Mouse (Mus musculus) myocyte (in vitro differentiated cells): ENCODE data around the gene Cacna2d4. TPM values are rescaled to one million over a fixed set of nuclear protein-coding genes. Genes with fewer than 3 reads are reported as not detected.
"Not testable (repeated sequence)": the region's sequence is repeated elsewhere in the genome, so short reads cannot be mapped to it uniquely, and the experiment has no call there.

Source experiments
- H3K27me3 ChIP-seq: one replicate; pipeline ENCODE4 v1.6.1; 2011; ENCODE audit not compliant: control insufficient read depth, insufficient read depth, insufficient read length
- H3K36me3 ChIP-seq: one replicate; pipeline ENCODE4 v1.6.1; 2011; ENCODE audit not compliant: control insufficient read depth, insufficient read depth
- H3K4me2 ChIP-seq: one replicate; pipeline ENCODE4 v1.6.1; 2011; ENCODE audit warnings: low read depth, control low read depth
- H3K4me3 ChIP-seq: one replicate; pipeline ENCODE4 v1.5.1; 2011; ENCODE audit warnings: mild to moderate bottlenecking, control low read depth, moderate library complexity
- H3K79me2 ChIP-seq: one replicate; pipeline ENCODE4 v1.6.1; 2011; ENCODE audit not compliant: control insufficient read depth, insufficient read depth
- H3ac ChIP-seq: one replicate; pipeline ENCODE4 v1.6.1; 2011; ENCODE audit not compliant: control insufficient read depth, insufficient read length
- CEBPB ChIP-seq: IDR thresholded peaks from 2 replicates; pipeline ENCODE4 v1.6.1; 2011; ENCODE audit warnings: mild to moderate bottlenecking, moderate library complexity; ENCODE audit not compliant: poor library complexity, insufficient read depth, severe bottlenecking
- E2F4 ChIP-seq: IDR thresholded peaks from one replicate; pipeline ENCODE4 v1.6.1; 2011; ENCODE audit warnings: mild to moderate bottlenecking, control low read depth, moderate library complexity; ENCODE audit not compliant: insufficient read depth
- MAX ChIP-seq: IDR thresholded peaks from one replicate; pipeline ENCODE4 v1.6.1; 2011; ENCODE audit warnings: low read depth, mild to moderate bottlenecking, control low read depth
- MYOD1 ChIP-seq, 3 experiments: IDR thresholded peaks; one replicate each; pipeline ENCODE4 v1.6.1; 2011; ENCODE audit warnings: control low read depth in 2 of 3, low read depth in 2 of 3, mild to moderate bottlenecking in 2 of 3, moderate library complexity in 1 of 3; ENCODE audit not compliant: insufficient read length in 2 of 3, control insufficient read depth in 1 of 3
- MYOG ChIP-seq, 3 experiments: IDR thresholded peaks; one replicate each; pipeline ENCODE4 v1.6.1; 2011; ENCODE audit warnings: control low read depth in 2 of 3, low read depth in 2 of 3, mild to moderate bottlenecking in 2 of 3; ENCODE audit not compliant: insufficient read length in 2 of 3, control insufficient read depth in 1 of 3, insufficient read depth in 1 of 3
- POLR2A ChIP-seq: IDR thresholded peaks from one replicate; pipeline ENCODE4 v1.6.1; 2011; ENCODE audit warnings: low read depth, mild to moderate bottlenecking, control low read depth, moderate library complexity; ENCODE audit not compliant: insufficient read length
- POLR2AphosphoS2 ChIP-seq: IDR thresholded peaks from one replicate; pipeline ENCODE4 v1.6.1; 2011; ENCODE audit warnings: low read depth, control low read depth; ENCODE audit not compliant: insufficient read length
- REST ChIP-seq: IDR thresholded peaks from one replicate; pipeline ENCODE4 v1.6.1; 2011; ENCODE audit warnings: mild to moderate bottlenecking, control low read depth, moderate library complexity; ENCODE audit not compliant: insufficient read depth, insufficient read length
- SRF ChIP-seq: IDR thresholded peaks from one replicate; pipeline ENCODE4 v1.6.1; 2011; ENCODE audit warnings: low read depth; ENCODE audit not compliant: control insufficient read depth, insufficient read length
- TCF12 ChIP-seq: IDR thresholded peaks from one replicate; pipeline ENCODE4 v1.6.1; 2011; ENCODE audit warnings: mild to moderate bottlenecking, control low read depth; ENCODE audit not compliant: poor library complexity, insufficient read depth, severe bottlenecking
- TCF3 ChIP-seq: IDR thresholded peaks from one replicate; pipeline ENCODE4 v1.6.1; 2011; ENCODE audit warnings: low read depth, control low read depth; ENCODE audit not compliant: insufficient read length
- USF1 ChIP-seq: IDR thresholded peaks from one replicate; pipeline ENCODE4 v1.6.1; 2011; ENCODE audit warnings: low read depth, mild to moderate bottlenecking, control low read depth, moderate library complexity
- polyA plus RNA-seq: library from polyadenylated mRNA; unstranded; fragments of >200 nt; fragmentation: generic; extraction: Trizol; gene quantifications from one replicate; pipeline ENCODE4 v1.2.1, GENCODE M21; 2012; ENCODE audit warnings: missing spikeins

Gene Cacna2d4
- polyA plus RNA-seq, 1 experiment = not detected

DNA sequence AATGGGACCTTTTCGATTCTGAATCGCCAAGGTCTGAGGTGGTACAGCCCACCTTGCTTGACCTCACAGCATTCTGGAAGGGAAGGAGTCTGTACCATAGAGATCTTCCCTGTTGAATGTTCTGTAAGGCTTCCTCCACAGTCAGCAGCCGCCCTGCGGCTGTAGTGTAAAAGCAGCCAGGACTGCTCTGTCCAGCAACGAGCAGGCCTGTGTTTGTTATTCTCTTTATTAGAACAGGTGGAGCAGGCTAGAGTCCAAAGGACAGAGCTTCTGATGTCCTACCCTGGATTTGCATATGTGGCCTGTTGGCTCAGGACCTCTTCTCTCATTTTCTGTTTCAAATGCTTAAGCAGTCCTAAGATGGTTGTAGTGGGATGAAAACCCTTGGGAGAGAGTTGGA lies 36.0 kb upstream of the Cacna2d4 start:
- H3K4me2 ChIP-seq = no peak overlapping the region
- H3K79me2 ChIP-seq = no peaks in the 10 kb centered on the region
- no peaks in the 10 kb centered on the region for H3K27me3 ChIP-seq
- H3ac ChIP-seq = no peak overlapping the region
- TF ChIP-seq POLR2A (no peak), CEBPB (no peak), REST (no peak), USF1 (no peak), TCF3 (no peak), SRF (no peak), E2F4 (no peak), TCF12 (no peak), POLR2AphosphoS2 (no peak), MYOD1 (IDR thresholded peaks at IDR 0.05; ENCODE audit: control insufficient read depth in 1 of 3, insufficient read length in 2 of 3, low read depth in 2 of 3) (no peak), MYOG (IDR thresholded peaks at IDR 0.05; ENCODE audit: control insufficient read depth in 1 of 3, insufficient read depth in 1 of 3, insufficient read length in 2 of 3, low read depth in 2 of 3) (no peak)
- H3K36me3 ChIP-seq = no peaks in the 10 kb centered on the region
- no peak overlapping the region for H3K4me3 ChIP-seq

- H3K27me3 ChIP-seq = no peaks in the 10 kb centered on the region
- no peaks in the 10 kb centered on the region for H3K79me2 ChIP-seq
- no peaks in the 10 kb centered on the region for H3K36me3 ChIP-seq
- H3K4me3 ChIP-seq = no peak overlapping the region
- no peak overlapping the region for H3K4me2 ChIP-seq
- TF ChIP-seq MYOD1 (IDR thresholded peaks at IDR 0.05; ENCODE audit: control insufficient read depth in 1 of 3, insufficient read length in 2 of 3, low read depth in 2 of 3) = no peak
- no peak for TF ChIP-seq MYOG (IDR thresholded peaks at IDR 0.05; ENCODE audit: control insufficient read depth in 1 of 3, insufficient read depth in 1 of 3, insufficient read length in 2 of 3, low read depth in 2 of 3)
- TF ChIP-seq SRF = no peak
- TF ChIP-seq REST = no peak
- no peak for TF ChIP-seq MAX
- no peak for TF ChIP-seq E2F4
- no peak for TF ChIP-seq CEBPB
- no peak for TF ChIP-seq POLR2A
- TF ChIP-seq TCF12 = no peak
- no peak for TF ChIP-seq USF1
- TF ChIP-seq POLR2AphosphoS2 = no peak
- no peak for TF ChIP-seq TCF3
- H3ac ChIP-seq = no peak overlapping the region
Measured at GRCm38 (mm10) chr6:119201575-119201974, 34.8 kb upstream of the Cacna2d4 start.

DNA sequence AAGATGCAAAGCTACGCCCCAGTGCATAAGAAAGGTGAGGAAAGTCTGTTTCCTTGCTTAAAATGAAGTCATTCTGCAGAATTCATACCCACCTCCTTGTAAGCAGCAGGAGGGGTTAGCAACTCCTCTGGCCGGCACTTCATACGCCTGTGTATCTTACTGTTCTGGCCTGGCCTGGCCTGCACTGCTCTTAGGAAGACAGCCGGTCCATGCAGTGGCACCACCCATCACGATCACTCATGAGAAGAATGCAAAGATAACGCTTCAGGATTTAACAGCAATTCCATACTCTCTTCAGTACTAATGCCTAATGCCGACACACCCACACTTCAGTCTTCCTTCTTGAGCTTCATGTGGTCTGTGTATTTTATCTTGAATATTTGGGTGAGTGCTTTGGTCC lies 32.0 kb upstream of the Cacna2d4 start:
- no peak overlapping the region for H3ac ChIP-seq
- no peak overlapping the region for H3K4me3 ChIP-seq
- TF ChIP-seq E2F4 (no peak), MAX (no peak), MYOD1 (IDR thresholded peaks at IDR 0.05; ENCODE audit: control insufficient read depth in 1 of 3, insufficient read length in 2 of 3, low read depth in 2 of 3) (no peak), TCF3 (no peak), REST (no peak)
- no peaks in the 10 kb centered on the region for H3K79me2 ChIP-seq
- no peak overlapping the region for H3K4me2 ChIP-seq
- H3K36me3 ChIP-seq = no peaks in the 10 kb centered on the region
- no peaks in the 10 kb centered on the region for H3K27me3 ChIP-seq

GRCm38 (mm10) chr6:119204915-119205314 lies 31.4 kb upstream of the Cacna2d4 start:
- H3ac ChIP-seq = no peak overlapping the region
- H3K4me2 ChIP-seq = no peak overlapping the region
- H3K4me3 ChIP-seq = no peak overlapping the region
- no peaks in the 10 kb centered on the region for H3K36me3 ChIP-seq
- no peak for TF ChIP-seq MYOD1 (IDR thresholded peaks at IDR 0.05; ENCODE audit: control insufficient read depth in 1 of 3, insufficient read length in 2 of 3, low read depth in 2 of 3)
- TF ChIP-seq MAX = no peak
- TF ChIP-seq CEBPB = no peak
- TF ChIP-seq SRF = no peak
- no peaks in the 10 kb centered on the region for H3K79me2 ChIP-seq
- no peaks in the 10 kb centered on the region for H3K27me3 ChIP-seq

GRCm38 (mm10) chr6:119206006-119206405 lies 30.3 kb upstream of the Cacna2d4 start:
- not testable (repeated sequence) for H3K79me2 ChIP-seq, H3K27me3 ChIP-seq, H3K36me3 ChIP-seq, H3K4me2 ChIP-seq, H3K4me3 ChIP-seq, H3ac ChIP-seq

DNA sequence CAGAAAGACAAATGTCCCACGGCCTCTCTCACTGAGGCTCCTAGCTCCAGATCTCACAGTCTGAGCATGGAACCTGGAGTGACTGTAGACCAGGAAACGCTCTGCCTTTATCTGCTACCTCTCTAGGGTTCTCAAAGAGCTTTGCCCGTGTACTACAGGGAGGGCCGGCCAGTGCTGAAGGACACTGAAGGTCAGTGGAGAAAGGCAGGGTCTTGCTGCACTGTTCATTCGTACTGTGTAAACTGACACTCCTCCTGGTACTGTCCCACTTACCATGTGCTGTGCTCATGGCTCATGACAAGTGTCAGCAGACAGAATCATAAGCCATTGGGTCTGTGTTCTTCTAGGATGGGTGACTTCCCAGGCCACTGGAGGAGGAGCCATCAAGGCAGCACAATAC lies 23.0 kb upstream of the Cacna2d4 start:
- Histone ChIP-seq H3K36me3 (no peaks in the 10 kb centered on the region), H3K4me2 (no peak overlapping the region), H3K4me3 (no peak overlapping the region), H3K79me2 (no peaks in the 10 kb centered on the region), H3ac (no peak overlapping the region), H3K27me3 (no peaks in the 10 kb centered on the region)
- no peak for TF ChIP-seq TCF12
- TF ChIP-seq CEBPB = no peak
- no peak for TF ChIP-seq MYOD1 (IDR thresholded peaks at IDR 0.05; ENCODE audit: control insufficient read depth in 1 of 3, insufficient read length in 2 of 3, low read depth in 2 of 3)
- no peak for TF ChIP-seq USF1
- no peak for TF ChIP-seq REST
- no peak for TF ChIP-seq MYOG (IDR thresholded peaks at IDR 0.05; ENCODE audit: control insufficient read depth in 1 of 3, insufficient read depth in 1 of 3, insufficient read length in 2 of 3, low read depth in 2 of 3)
- no peak for TF ChIP-seq POLR2AphosphoS2
